Mouse (Mus musculus): Measurements from ENCODE around the gene Pdzd3. TPM values are rescaled to one million over a fixed set of nuclear protein-coding genes. Genes with fewer than 3 reads are reported as not detected.

The Pdzd3 gene
- polyA plus RNA-seq, 1 experiment from 2014 or later: not detected

- Histone ChIP-seq H3K27me3 (ENCODE audit: control insufficient read depth, insufficient read depth, low read length) (no peaks in the 10 kb centered on the region), H3K4me3 (ENCODE audit: control insufficient read depth in 1 of 2, insufficient read depth in 1 of 2, low read depth in 1 of 2, low read length in 2 of 2) (no peak overlapping the region), H3K4me2 (ENCODE audit: low read length) (peak overlapping the region; percentile 81), H3K4me1 (ENCODE audit: control insufficient read depth in 2 of 2, insufficient read depth in 2 of 2, low read length in 2 of 2) (peaks cover 5 to 6% of the 10 kb centered on the region in 2 experiments; a peak in 3 of 4 replicates), H3K36me3 (ENCODE audit: control insufficient read depth, insufficient read depth, low read length) (peaks cover 18% of the 10 kb centered on the region), H3K9me3 (ENCODE audit: control insufficient read depth, low read length) (no peaks in the 10 kb centered on the region), H3K9ac (ENCODE audit: low read length) (peak overlapping the region; percentile 90; the same call in 1 of the 2 replicates), H3K27ac (replicated peaks in 1 of 2; ENCODE audit: control insufficient read depth in 1 of 2, insufficient read depth in 1 of 2, low read depth in 2 of 2, low read length in 2 of 2) (peak overlapping the region in 1 of 2 experiments; percentile 85; a peak in 1 of 4 replicates)
- no peak for ATAC-seq (ENCODE audit: insufficient number of reproducible peaks, insufficient read depth, low FRiP score, low read depth)
- 67% methylated on average over 8 of the region's 8 CpGs for WGBS
Measured at GRCm38 (mm10) chr9:44266478-44267226, 15.4 kb upstream of the Pdzd3 start.

DNA sequence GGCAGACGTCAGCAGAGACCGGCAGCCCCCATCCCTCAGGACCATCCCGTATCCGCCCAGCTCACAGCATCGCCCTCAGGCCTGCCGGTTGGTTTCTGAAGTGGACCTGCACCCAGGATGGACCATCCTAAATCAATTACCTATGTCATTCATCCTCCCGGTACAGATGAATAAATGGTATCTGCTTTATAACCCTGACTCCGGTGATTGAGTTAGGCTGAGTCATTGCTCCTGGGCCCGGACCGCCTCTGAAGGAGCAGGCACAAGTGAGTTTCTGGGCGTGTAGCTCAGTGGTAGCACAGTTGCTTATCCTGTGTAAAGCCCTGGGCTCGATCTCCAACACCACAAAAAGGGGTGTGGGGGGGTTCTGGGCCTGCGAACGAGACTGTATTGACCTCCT lies 10.1 kb upstream of the Pdzd3 start:
- Histone ChIP-seq H3K27ac (replicated peaks in 1 of 2; ENCODE audit: control insufficient read depth in 1 of 2, insufficient read depth in 1 of 2, low read depth in 2 of 2, low read length in 2 of 2) (no peak overlapping the region), H3K36me3 (ENCODE audit: control insufficient read depth, insufficient read depth, low read length) (peaks cover 18% of the 10 kb centered on the region), H3K9me3 (ENCODE audit: control insufficient read depth, low read length) (no peaks in the 10 kb centered on the region), H3K4me2 (ENCODE audit: low read length) (no peak overlapping the region), H3K27me3 (ENCODE audit: control insufficient read depth, insufficient read depth, low read length) (no peaks in the 10 kb centered on the region), H3K4me3 (ENCODE audit: control insufficient read depth in 1 of 2, insufficient read depth in 1 of 2, low read depth in 1 of 2, low read length in 2 of 2) (no peak overlapping the region), H3K9ac (ENCODE audit: low read length) (no peak overlapping the region), H3K4me1 (ENCODE audit: control insufficient read depth in 2 of 2, insufficient read depth in 2 of 2, low read length in 2 of 2) (no peaks in the 10 kb centered on the region)
- ATAC-seq (ENCODE audit: insufficient number of reproducible peaks, insufficient read depth, low FRiP score, low read depth): no peak
- 81% methylated on average over 14 of the region's 14 CpGs for WGBS

GRCm38 (mm10) chr9:44259014-44259413 lies 7.7 kb upstream of the Pdzd3 start:
- WGBS: 77% methylated on average over 10 of the region's 10 CpGs
- Histone ChIP-seq H3K9me3 (ENCODE audit: control insufficient read depth, low read length) (no peaks in the 10 kb centered on the region), H3K4me3 (ENCODE audit: control insufficient read depth in 1 of 2, insufficient read depth in 1 of 2, low read depth in 1 of 2, low read length in 2 of 2) (no peak overlapping the region), H3K27ac (replicated peaks in 1 of 2; ENCODE audit: control insufficient read depth in 1 of 2, insufficient read depth in 1 of 2, low read depth in 2 of 2, low read length in 2 of 2) (no peak overlapping the region), H3K27me3 (ENCODE audit: control insufficient read depth, insufficient read depth, low read length) (no peaks in the 10 kb centered on the region), H3K36me3 (ENCODE audit: control insufficient read depth, insufficient read depth, low read length) (peaks cover 16% of the 10 kb centered on the region), H3K9ac (ENCODE audit: low read length) (no peak overlapping the region), H3K4me2 (ENCODE audit: low read length) (no peak overlapping the region), H3K4me1 (ENCODE audit: control insufficient read depth in 2 of 2, insufficient read depth in 2 of 2, low read length in 2 of 2) (peaks cover 5 to 10% of the 10 kb centered on the region in 2 experiments; a peak in 2 of 4 replicates)
- no peak for ATAC-seq (ENCODE audit: insufficient number of reproducible peaks, insufficient read depth, low FRiP score, low read depth)

DNA sequence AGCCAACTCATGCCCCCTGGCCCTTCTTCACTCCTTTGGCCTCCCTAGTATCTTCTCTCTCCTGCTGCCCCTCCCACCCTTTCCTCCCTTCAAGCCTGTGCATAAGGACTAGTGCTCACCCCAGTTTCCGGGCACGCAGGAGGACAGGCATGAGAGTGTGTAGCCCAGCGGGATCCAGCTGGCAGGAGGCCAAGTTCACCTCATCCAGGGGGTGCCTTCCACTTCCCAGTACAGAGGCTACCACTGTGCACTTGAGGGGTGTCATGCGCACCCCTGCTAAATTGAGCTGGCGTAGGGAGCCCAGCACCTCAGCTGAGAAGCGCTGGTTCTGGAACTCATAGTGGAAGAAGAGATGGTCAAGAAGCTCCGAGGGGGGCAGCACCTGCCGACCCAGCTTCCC lies 4.9 kb upstream of the Pdzd3 start:
- no peak overlapping the region for H3K4me3 ChIP-seq (ENCODE audit: control insufficient read depth in 1 of 2, insufficient read depth in 1 of 2, low read depth in 1 of 2, low read length in 2 of 2)
- no peak overlapping the region for H3K4me2 ChIP-seq (ENCODE audit: low read length)
- H3K9ac ChIP-seq (ENCODE audit: low read length): no peak overlapping the region
- peaks cover 5 to 10% of the 10 kb centered on the region in 2 experiments; a peak in 2 of 4 replicates for H3K4me1 ChIP-seq (ENCODE audit: control insufficient read depth in 2 of 2, insufficient read depth in 2 of 2, low read length in 2 of 2)
- ATAC-seq (ENCODE audit: insufficient number of reproducible peaks, insufficient read depth, low FRiP score, low read depth): 0 out of 2 replicates have a peak, but pooled peaks have one; percentile 44
- 0 out of 2 replicates have a peak, but pooled peaks cover 2% of the 10 kb centered on the region for H3K36me3 ChIP-seq (ENCODE audit: control insufficient read depth, insufficient read depth, low read length)
- 81% methylated on average over 8 of the region's 8 CpGs for WGBS
- H3K27ac ChIP-seq (replicated peaks in 1 of 2; ENCODE audit: control insufficient read depth in 1 of 2, insufficient read depth in 1 of 2, low read depth in 2 of 2, low read length in 2 of 2): no peak overlapping the region
- no peaks in the 10 kb centered on the region for H3K9me3 ChIP-seq (ENCODE audit: control insufficient read depth, low read length)
- peaks cover 3% of the 10 kb centered on the region; the same call in 1 of the 2 replicates for H3K27me3 ChIP-seq (ENCODE audit: control insufficient read depth, insufficient read depth, low read length)

GRCm38 (mm10) chr9:44255136-44255521 lies 3.9 kb upstream of the Pdzd3 start:
- H3K9me3 ChIP-seq (ENCODE audit: control insufficient read depth, low read length): no peaks in the 10 kb centered on the region
- WGBS: 50% methylated on average over 6 of the region's 6 CpGs
- H3K4me2 ChIP-seq (ENCODE audit: low read length): no peak overlapping the region
- no peak overlapping the region for H3K9ac ChIP-seq (ENCODE audit: low read length)
- H3K27me3 ChIP-seq (ENCODE audit: control insufficient read depth, insufficient read depth, low read length): peaks cover 3% of the 10 kb centered on the region; the same call in 1 of the 2 replicates
- H3K4me1 ChIP-seq (ENCODE audit: control insufficient read depth in 2 of 2, insufficient read depth in 2 of 2, low read length in 2 of 2): peaks cover 5 to 10% of the 10 kb centered on the region in 2 experiments; a peak in 2 of 4 replicates
- ATAC-seq (ENCODE audit: insufficient number of reproducible peaks, insufficient read depth, low FRiP score, low read depth): no peak
- no peak overlapping the region for H3K27ac ChIP-seq (replicated peaks in 1 of 2; ENCODE audit: control insufficient read depth in 1 of 2, insufficient read depth in 1 of 2, low read depth in 2 of 2, low read length in 2 of 2)
- 0 out of 2 replicates have a peak, but pooled peaks cover 2% of the 10 kb centered on the region for H3K36me3 ChIP-seq (ENCODE audit: control insufficient read depth, insufficient read depth, low read length)
- no peak overlapping the region for H3K4me3 ChIP-seq (ENCODE audit: control insufficient read depth in 1 of 2, insufficient read depth in 1 of 2, low read depth in 1 of 2, low read length in 2 of 2)

DNA sequence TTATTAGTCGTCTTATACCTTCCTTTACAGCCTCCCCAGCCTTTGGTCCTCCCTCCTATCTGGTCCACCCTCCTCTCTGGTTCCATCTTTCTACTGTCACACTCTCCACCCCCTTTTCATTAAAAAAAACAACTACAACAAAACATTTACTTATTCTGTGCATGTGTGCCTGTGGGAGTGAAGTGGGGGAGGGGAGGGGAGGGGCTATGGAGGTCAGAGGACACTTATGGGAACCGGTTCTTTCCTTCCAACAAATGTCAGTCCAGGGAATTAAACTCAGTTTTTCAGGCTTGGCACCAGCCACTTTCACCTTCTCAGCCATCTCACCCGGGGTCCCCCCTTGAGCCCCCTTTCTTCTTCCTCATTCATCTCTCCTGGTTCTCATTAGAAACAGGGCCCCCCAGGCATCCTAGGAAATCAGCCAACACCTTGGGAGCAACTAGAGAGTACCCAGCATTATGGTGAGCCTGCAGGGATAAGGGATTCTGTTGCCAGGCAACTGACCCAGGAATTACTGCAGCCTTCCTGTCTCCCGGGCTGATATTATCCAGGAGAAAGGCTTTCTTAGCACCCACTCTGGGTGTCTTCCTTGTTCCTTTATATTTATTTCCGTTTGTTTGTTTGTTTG lies 3.4 kb upstream of the Pdzd3 start:
- Histone ChIP-seq H3K36me3 (ENCODE audit: control insufficient read depth, insufficient read depth, low read length) (0 out of 2 replicates have a peak, but pooled peaks cover 2% of the 10 kb centered on the region), H3K4me2 (ENCODE audit: low read length) (no peak overlapping the region), H3K4me3 (ENCODE audit: control insufficient read depth in 1 of 2, insufficient read depth in 1 of 2, low read depth in 1 of 2, low read length in 2 of 2) (no peak overlapping the region), H3K9ac (ENCODE audit: low read length) (no peak overlapping the region), H3K27ac (replicated peaks in 1 of 2; ENCODE audit: control insufficient read depth in 1 of 2, insufficient read depth in 1 of 2, low read depth in 2 of 2, low read length in 2 of 2) (no peak overlapping the region), H3K4me1 (ENCODE audit: control insufficient read depth in 2 of 2, insufficient read depth in 2 of 2, low read length in 2 of 2) (peaks cover 5 to 14% of the 10 kb centered on the region in 2 experiments; a peak in 3 of 4 replicates), H3K9me3 (ENCODE audit: control insufficient read depth, low read length) (no peaks in the 10 kb centered on the region), H3K27me3 (ENCODE audit: control insufficient read depth, insufficient read depth, low read length) (peaks cover 3% of the 10 kb centered on the region; the same call in 1 of the 2 replicates)
- ATAC-seq (ENCODE audit: insufficient number of reproducible peaks, insufficient read depth, low FRiP score, low read depth): no peak
- 18% methylated on average over 5 of the region's 5 CpGs for WGBS

DNA sequence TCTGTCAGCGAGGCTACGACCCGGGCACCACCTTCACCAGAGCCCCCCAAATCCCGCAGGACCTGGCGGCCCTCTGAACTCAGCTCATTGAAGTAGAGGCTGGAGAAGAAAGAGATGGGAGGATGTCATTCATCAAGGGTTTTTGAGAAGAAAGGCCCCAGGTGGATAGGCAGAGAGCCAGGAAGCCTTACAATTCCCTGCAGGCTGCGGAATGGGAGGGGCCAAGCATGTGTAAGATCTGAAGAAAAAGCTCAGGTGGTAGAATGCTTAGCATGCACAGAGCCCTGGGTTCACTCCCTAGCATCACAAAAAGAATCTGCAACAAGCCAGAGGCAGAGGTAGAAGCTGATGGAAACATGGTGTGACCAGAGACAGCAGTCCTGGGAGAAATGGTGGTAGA lies 2.2 kb upstream of the Pdzd3 start:
- H3K27ac ChIP-seq (replicated peaks in 1 of 2; ENCODE audit: control insufficient read depth in 1 of 2, insufficient read depth in 1 of 2, low read depth in 2 of 2, low read length in 2 of 2): no peak overlapping the region
- peaks cover 3% of the 10 kb centered on the region; the same call in 1 of the 2 replicates for H3K27me3 ChIP-seq (ENCODE audit: control insufficient read depth, insufficient read depth, low read length)
- H3K4me2 ChIP-seq (ENCODE audit: low read length): no peak overlapping the region
- no peak overlapping the region for H3K4me3 ChIP-seq (ENCODE audit: control insufficient read depth in 1 of 2, insufficient read depth in 1 of 2, low read depth in 1 of 2, low read length in 2 of 2)
- H3K36me3 ChIP-seq (ENCODE audit: control insufficient read depth, insufficient read depth, low read length): 0 out of 2 replicates have a peak, but pooled peaks cover 2% of the 10 kb centered on the region
- 77% methylated on average over 6 of the region's 6 CpGs for WGBS
- no peak for ATAC-seq (ENCODE audit: insufficient number of reproducible peaks, insufficient read depth, low FRiP score, low read depth)
- no peak overlapping the region for H3K9ac ChIP-seq (ENCODE audit: low read length)
- peaks cover 5 to 19% of the 10 kb centered on the region in 2 experiments; a peak in 3 of 4 replicates for H3K4me1 ChIP-seq (ENCODE audit: control insufficient read depth in 2 of 2, insufficient read depth in 2 of 2, low read length in 2 of 2)
- H3K9me3 ChIP-seq (ENCODE audit: control insufficient read depth, low read length): no peaks in the 10 kb centered on the region
